Mouse (Mus musculus) ES-Bruce4 (cell line): ENCODE results near the gene Disc1. TPM values are rescaled to one million over a fixed set of nuclear protein-coding genes. Genes with fewer than 3 reads are reported as not detected.

Source experiments
- H3K27ac ChIP-seq: 2 replicates; pipeline ENCODE4 v1.5.1; 2012; ENCODE audit warnings: low read length, inconsistent platforms; ENCODE audit not compliant: insufficient read depth
- H3K27me3 ChIP-seq: 2 replicates; pipeline ENCODE4 v1.6.1; 2012; ENCODE audit warnings: mild to moderate bottlenecking, low read length, inconsistent platforms; ENCODE audit not compliant: control insufficient read depth, poor library complexity, insufficient read depth, severe bottlenecking
- H3K36me3 ChIP-seq: 2 replicates; pipeline ENCODE4 v1.6.1; 2012; ENCODE audit warnings: inconsistent platforms, mild to moderate bottlenecking, low read length, moderate library complexity; ENCODE audit not compliant: control insufficient read depth, poor library complexity, insufficient read depth, severe bottlenecking
- H3K4me1 ChIP-seq: one replicate; pipeline ENCODE4 v1.8.1; 2011; ENCODE audit warnings: low read length; ENCODE audit not compliant: control insufficient read depth, insufficient read depth
- H3K4me3 ChIP-seq: 2 replicates; pipeline ENCODE4 v1.5.1; 2011; ENCODE audit warnings: low read depth, mild to moderate bottlenecking, low read length
- H3K9ac ChIP-seq: 2 replicates; pipeline ENCODE4 v1.6.1; 2012; ENCODE audit warnings: low read depth, mild to moderate bottlenecking, inconsistent platforms; ENCODE audit not compliant: poor library complexity, severe bottlenecking
- H3K9me3 ChIP-seq: replicated peaks from 2 replicates; pipeline ENCODE4 v1.6.1; 2012; ENCODE audit warnings: mild to moderate bottlenecking, low read length, inconsistent platforms; ENCODE audit not compliant: control insufficient read depth, poor library complexity, insufficient read depth, severe bottlenecking
- CTCF ChIP-seq: IDR thresholded peaks from one replicate; pipeline ENCODE4 v1.8.1; 2011; ENCODE audit warnings: low read depth, low read length
- EP300 ChIP-seq: IDR thresholded peaks from 2 replicates; pipeline ENCODE4 v1.6.1; 2011; ENCODE audit warnings: low read depth, low read length; ENCODE audit not compliant: insufficient read depth
- POLR2A ChIP-seq: IDR thresholded peaks from one replicate; pipeline ENCODE4 v1.8.1; 2011; ENCODE audit warnings: low read length; ENCODE audit not compliant: insufficient read depth
- polyA plus RNA-seq: library from polyadenylated mRNA; stranded (reverse); fragments of >200 nt; gene quantifications from 2 replicates; pipeline ENCODE4 v1.2.4, GENCODE M21; 2011; ENCODE audit warnings: low read depth; ENCODE audit not compliant: missing spikeins, insufficient read depth, insufficient read length

Gene Disc1
- polyA plus RNA-seq, 1 experiment = not detected

GRCm38 (mm10) chr8:125097140-125097539, 43.1 kb downstream of the Disc1 start:
- Histone ChIP-seq H3K9ac (no peak overlapping the region), H3K27me3 (no peaks in the 10 kb centered on the region), H3K4me3 (no peak overlapping the region), H3K4me1 (no peaks in the 10 kb centered on the region), H3K9me3 (no peaks in the 10 kb centered on the region), H3K36me3 (no peaks in the 10 kb centered on the region), H3K27ac (no peak overlapping the region)
- TF ChIP-seq POLR2A = no peak
- TF ChIP-seq EP300 = no peak
- TF ChIP-seq CTCF = no peak

GRCm38 (mm10) chr8:125098050-125098449, 44.1 kb downstream of the Disc1 start:
- no peaks in the 10 kb centered on the region for H3K9me3 ChIP-seq
- H3K4me3 ChIP-seq = no peak overlapping the region
- H3K27ac ChIP-seq = no peak overlapping the region
- TF ChIP-seq POLR2A = no peak
- no peak for TF ChIP-seq CTCF
- no peak for TF ChIP-seq EP300
- no peaks in the 10 kb centered on the region for H3K4me1 ChIP-seq
- no peak overlapping the region for H3K9ac ChIP-seq
- H3K36me3 ChIP-seq = no peaks in the 10 kb centered on the region
- H3K27me3 ChIP-seq = no peaks in the 10 kb centered on the region

- no peaks in the 10 kb centered on the region for H3K36me3 ChIP-seq
- no peaks in the 10 kb centered on the region for H3K27me3 ChIP-seq
- no peaks in the 10 kb centered on the region for H3K4me1 ChIP-seq
- no peak for TF ChIP-seq EP300
- no peak for TF ChIP-seq POLR2A
- no peak for TF ChIP-seq CTCF
- no peak overlapping the region for H3K4me3 ChIP-seq
- H3K27ac ChIP-seq = no peak overlapping the region
- no peak overlapping the region for H3K9ac ChIP-seq
- no peaks in the 10 kb centered on the region for H3K9me3 ChIP-seq
Measured at GRCm38 (mm10) chr8:125102303-125102702, 48.3 kb downstream of the Disc1 start.

- H3K27ac ChIP-seq = no peak overlapping the region
- no peaks in the 10 kb centered on the region for H3K36me3 ChIP-seq
- TF ChIP-seq EP300 = no peak
- H3K9me3 ChIP-seq = no peaks in the 10 kb centered on the region
- no peak overlapping the region for H3K4me3 ChIP-seq
- no peaks in the 10 kb centered on the region for H3K27me3 ChIP-seq
- no peak overlapping the region for H3K9ac ChIP-seq
- H3K4me1 ChIP-seq = no peaks in the 10 kb centered on the region
Measured at GRCm38 (mm10) chr8:125113171-125113570, 59.2 kb downstream of the Disc1 start.

- Histone ChIP-seq H3K4me3 (no peak overlapping the region), H3K27ac (no peak overlapping the region), H3K4me1 (no peaks in the 10 kb centered on the region), H3K9ac (no peak overlapping the region), H3K27me3 (no peaks in the 10 kb centered on the region), H3K36me3 (no peaks in the 10 kb centered on the region), H3K9me3 (no peaks in the 10 kb centered on the region)
- TF ChIP-seq EP300 (no peak), CTCF (no peak), POLR2A (no peak)
Measured at GRCm38 (mm10) chr8:125113831-125114230, 59.8 kb downstream of the Disc1 start.

GRCm38 (mm10) chr8:125115321-125115720, 61.3 kb downstream of the Disc1 start:
- Histone ChIP-seq H3K9ac (no peak overlapping the region), H3K36me3 (no peaks in the 10 kb centered on the region), H3K9me3 (no peaks in the 10 kb centered on the region), H3K4me3 (no peak overlapping the region), H3K27ac (no peak overlapping the region), H3K27me3 (no peaks in the 10 kb centered on the region), H3K4me1 (no peaks in the 10 kb centered on the region)
- no peak for TF ChIP-seq EP300
- no peak for TF ChIP-seq CTCF
- TF ChIP-seq POLR2A = no peak
